Mouse (Mus musculus) heart, embryonic 13.5 days (tissue): ENCODE data around the gene Dpm1. TPM values are rescaled to one million over a fixed set of nuclear protein-coding genes. Genes with fewer than 3 reads are reported as not detected.

ENCODE experiments used
- ATAC-seq: fragments of 200-750 bp; cut with Nextera tagmentation; 2 replicates; pipeline ENCODE4 v1.8.0; 2017; ENCODE audit warnings: moderate TSS enrichment; ENCODE audit not compliant: insufficient number of reproducible peaks, low FRiP score, low TSS enrichment; ENCODE audit errors: extremely low read depth
- H3K27ac ChIP-seq: fragments of 300-500 bp; sonication (generic); replicated peaks from 2 replicates; pipeline ENCODE4 v1.5.1; 2015; ENCODE audit warnings: moderate library complexity, mild to moderate bottlenecking, inconsistent platforms
- H3K27me3 ChIP-seq: fragments of 300-500 bp; sonication (generic); replicated peaks from 2 replicates; pipeline ENCODE4 v1.6.1; 2015; ENCODE audit warnings: mild to moderate bottlenecking, inconsistent platforms
- H3K36me3 ChIP-seq: fragments of 300-500 bp; sonication (generic); 2 replicates; pipeline ENCODE4 v1.6.1; 2015; ENCODE audit warnings: mild to moderate bottlenecking, inconsistent platforms
- H3K4me1 ChIP-seq: fragments of 300-500 bp; sonication (generic); 2 replicates; pipeline ENCODE4 v1.6.1; 2015; ENCODE audit warnings: inconsistent platforms
- H3K4me2 ChIP-seq: fragments of 300-500 bp; sonication (generic); 2 replicates; pipeline ENCODE4 v1.6.1; 2015; ENCODE audit warnings: inconsistent platforms, mild to moderate bottlenecking, moderate library complexity
- H3K4me3 ChIP-seq: fragments of 300-500 bp; sonication (generic); 2 replicates; pipeline ENCODE4 v1.5.1; 2015; ENCODE audit warnings: moderate library complexity, mild to moderate bottlenecking, inconsistent platforms
- H3K9ac ChIP-seq: fragments of 300-500 bp; sonication (generic); 2 replicates; pipeline ENCODE4 v1.6.1; 2015; ENCODE audit warnings: inconsistent platforms, mild to moderate bottlenecking, moderate library complexity
- H3K9me3 ChIP-seq: fragments of 300-500 bp; sonication (generic); 2 replicates; pipeline ENCODE4 v1.6.1; 2016; ENCODE audit warnings: inconsistent platforms
- WGBS: fragments of 180-500 bp; shearing (Covaris S2); methylation state at CpG from one replicate; pipeline ENCODE4 v1.1.7; 2015; ENCODE audit warnings: mixed read lengths; 5-methylcytosine and 5-hydroxymethylcytosine counted together
- polyA plus RNA-seq: library from polyadenylated mRNA; unstranded; fragments of >200 nt; fragmentation: Nextera tagmentation; extraction: Ambion mirVana; gene quantifications from 2 replicates; pipeline ENCODE4 v1.2.1, GENCODE M21; 2015

Gene Dpm1
- polyA plus RNA-seq, 1 experiment from 2014 or later, result 95.3 TPM

DNA sequence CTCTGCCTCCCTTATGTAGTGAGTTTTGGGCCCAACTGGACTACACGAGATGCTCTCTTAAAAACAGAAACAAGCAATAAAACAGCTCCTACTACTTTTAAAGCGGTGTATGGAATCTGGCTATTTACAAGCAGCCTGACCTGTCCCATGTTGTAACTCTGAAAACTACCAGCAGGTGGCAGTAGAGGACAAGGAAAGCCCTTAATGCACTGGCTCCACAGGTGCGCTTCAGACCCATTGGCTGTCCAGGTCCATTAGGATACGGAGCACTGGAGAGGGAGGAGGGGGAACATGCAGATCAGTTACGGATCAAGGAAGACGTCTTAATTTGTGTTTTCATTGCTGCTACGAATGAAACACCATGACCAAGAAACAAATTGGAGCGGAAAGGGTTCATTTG, 19.9 kb upstream of the Dpm1 start:
- 19% methylated on average over 8 of the region's 8 CpGs for WGBS
- Histone ChIP-seq H3K27ac (no peak overlapping the region), H3K4me1 (no peaks in the 10 kb centered on the region), H3K4me2 (no peak overlapping the region), H3K9ac (no peak overlapping the region), H3K4me3 (no peak overlapping the region), H3K27me3 (peaks cover 85% of the 10 kb centered on the region), H3K36me3 (no peaks in the 10 kb centered on the region), H3K9me3 (no peaks in the 10 kb centered on the region)
- ATAC-seq, result no peak

DNA sequence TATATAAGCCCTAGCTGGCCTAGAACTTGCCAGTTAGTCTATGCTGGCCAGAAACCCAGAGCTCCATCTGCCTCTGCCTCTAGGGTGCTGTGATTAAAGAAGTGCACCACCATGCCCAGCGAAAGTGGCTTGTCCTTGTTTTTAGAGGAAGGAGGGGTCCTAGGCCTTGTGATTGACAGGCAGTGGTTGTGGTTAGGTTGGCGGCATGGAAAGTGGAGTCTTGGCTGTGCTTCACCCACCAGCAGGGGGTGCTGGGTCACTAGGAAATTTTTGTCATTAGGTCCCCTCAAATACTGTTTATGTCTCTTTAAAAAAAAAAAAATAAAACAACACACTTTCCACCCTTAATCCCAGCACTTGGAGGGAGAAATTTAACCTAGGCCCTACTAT, 18.5 kb upstream of the Dpm1 start:
- no peak overlapping the region for H3K4me3 ChIP-seq
- peaks cover 85% of the 10 kb centered on the region for H3K27me3 ChIP-seq
- no peaks in the 10 kb centered on the region for H3K4me1 ChIP-seq
- ATAC-seq, result no peak
- H3K9ac ChIP-seq, result no peak overlapping the region
- no peaks in the 10 kb centered on the region for H3K9me3 ChIP-seq
- H3K4me2 ChIP-seq, result no peak overlapping the region
- H3K36me3 ChIP-seq, result no peaks in the 10 kb centered on the region
- H3K27ac ChIP-seq, result no peak overlapping the region
- WGBS, result 21% methylated on average over 2 of the region's 2 CpGs

DNA sequence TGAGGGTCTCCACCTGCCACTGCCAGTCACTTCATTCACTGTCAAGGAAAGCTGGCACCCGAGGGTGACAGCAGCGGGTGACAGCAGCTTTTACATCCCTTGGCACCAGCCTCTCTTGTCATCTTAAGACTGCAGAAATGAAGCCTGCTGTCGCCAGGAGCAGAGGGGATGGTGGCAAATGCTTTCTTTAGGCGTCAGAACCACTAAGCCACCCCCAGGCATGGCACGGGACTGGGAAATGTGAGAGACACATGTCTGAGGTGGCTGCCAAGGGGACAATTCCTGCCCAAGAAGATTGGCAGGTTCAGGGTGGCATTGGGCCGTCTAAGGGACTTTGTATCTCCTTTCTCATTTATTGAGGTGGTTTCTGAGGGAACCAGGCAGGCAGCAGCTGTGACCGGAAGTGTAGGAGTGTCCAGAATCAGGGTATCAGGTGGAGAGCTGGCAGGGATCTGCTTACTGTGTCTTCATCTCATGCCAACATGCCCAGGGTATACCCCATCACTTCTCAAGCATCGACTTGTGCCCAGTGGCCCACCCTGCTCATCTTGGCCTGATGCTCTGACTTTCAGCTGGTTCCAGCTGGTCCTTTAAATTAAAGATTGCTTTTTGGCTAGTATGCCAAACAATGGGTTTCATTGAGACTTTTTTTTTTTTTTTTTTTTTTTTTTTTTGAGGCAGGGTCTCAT, 17.9 kb upstream of the Dpm1 start:
- peaks cover 81% of the 10 kb centered on the region for H3K27me3 ChIP-seq
- WGBS, result 50% methylated on average over 8 of the region's 8 CpGs

DNA sequence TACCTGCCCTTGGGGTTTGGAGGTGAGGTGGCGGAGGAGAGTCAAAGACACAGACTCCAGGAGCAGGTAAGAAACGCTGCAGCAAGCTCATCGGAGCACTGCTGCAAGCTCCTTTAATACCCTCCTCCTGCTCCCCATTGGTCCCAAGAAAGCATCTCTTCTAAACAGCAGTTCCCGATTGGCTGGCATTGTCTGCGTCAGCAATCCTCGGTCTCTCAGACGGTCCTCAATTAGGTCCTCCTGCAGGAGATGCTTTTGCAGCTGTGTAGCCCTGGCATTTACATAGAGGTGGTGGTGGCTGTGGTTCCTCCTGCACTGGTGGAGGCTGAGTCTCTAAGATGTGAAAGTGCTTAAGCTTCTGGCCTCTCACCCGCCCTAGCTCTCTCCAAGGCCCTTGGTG, 15.2 kb upstream of the Dpm1 start:
- H3K27me3 ChIP-seq, result peaks cover 64% of the 10 kb centered on the region

More for the DNA sequence above, 17.9 kb upstream of the Dpm1 start:
- Histone ChIP-seq H3K9ac (no peak overlapping the region), H3K4me2 (no peak overlapping the region), H3K4me1 (no peaks in the 10 kb centered on the region), H3K4me3 (no peak overlapping the region), H3K27ac (no peak overlapping the region), H3K9me3 (no peaks in the 10 kb centered on the region), H3K36me3 (no peaks in the 10 kb centered on the region)
- no peak for ATAC-seq

DNA sequence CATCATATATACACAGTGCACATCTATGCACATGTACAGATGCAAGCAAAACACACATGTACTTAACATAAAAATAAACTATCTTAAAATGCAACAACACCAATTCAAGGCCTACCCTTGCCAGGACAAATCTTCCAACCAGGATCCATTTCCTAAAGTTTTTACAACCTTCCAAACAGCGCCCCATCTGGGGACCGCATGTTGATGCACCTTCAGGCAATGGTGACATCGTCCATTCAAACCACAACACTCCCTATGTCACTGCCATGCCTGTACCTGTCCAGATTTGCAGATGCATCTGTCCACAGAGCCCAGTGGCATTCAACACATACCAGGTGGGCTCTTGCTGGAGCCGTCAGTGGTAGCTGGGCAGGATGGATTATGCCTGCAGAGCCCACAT, 12.9 kb upstream of the Dpm1 start:
- Histone ChIP-seq H3K27ac (no peak overlapping the region), H3K9me3 (peaks cover 15% of the 10 kb centered on the region), H3K4me3 (no peak overlapping the region), H3K36me3 (no peaks in the 10 kb centered on the region), H3K4me2 (no peak overlapping the region), H3K4me1 (0 out of 2 replicates have a peak, but pooled peaks cover 6% of the 10 kb centered on the region), H3K27me3 (peaks cover 58% of the 10 kb centered on the region), H3K9ac (no peak overlapping the region)
- 59% methylated on average over 4 of the region's 4 CpGs for WGBS
- ATAC-seq, result no peak

More for the DNA sequence above, 15.2 kb upstream of the Dpm1 start:
- ATAC-seq, result no peak
- Histone ChIP-seq H3K36me3 (no peaks in the 10 kb centered on the region), H3K9me3 (no peaks in the 10 kb centered on the region), H3K4me2 (no peak overlapping the region), H3K27ac (no peak overlapping the region), H3K4me3 (no peak overlapping the region), H3K9ac (no peak overlapping the region), H3K4me1 (0 out of 2 replicates have a peak, but pooled peaks cover 6% of the 10 kb centered on the region)
- WGBS, result 31% methylated on average over 8 of the region's 8 CpGs

DNA sequence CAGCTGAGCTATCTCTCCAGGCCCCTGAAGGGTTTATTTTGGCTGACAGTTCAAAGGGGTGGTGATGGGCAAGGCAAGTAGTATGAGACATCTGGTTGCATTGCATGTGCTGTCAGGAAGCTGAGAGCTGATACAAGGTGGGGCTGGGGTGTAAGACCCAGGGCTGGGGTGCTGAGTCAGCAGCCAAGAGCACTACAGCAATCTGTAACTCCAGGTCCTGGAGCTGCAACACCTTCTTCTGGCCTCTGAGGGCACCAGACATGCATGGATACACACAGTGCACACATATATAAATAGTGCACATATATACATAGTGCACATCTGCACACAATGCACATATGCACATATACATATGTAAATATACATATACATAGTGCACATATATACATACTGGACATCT, 12.4 kb upstream of the Dpm1 start:
- H3K36me3 ChIP-seq, result no peaks in the 10 kb centered on the region
- H3K4me1 ChIP-seq, result 0 out of 2 replicates have a peak, but pooled peaks cover 6% of the 10 kb centered on the region
- no peak for ATAC-seq
- H3K4me2 ChIP-seq, result no peak overlapping the region
- H3K9me3 ChIP-seq, result peaks cover 16% of the 10 kb centered on the region
- H3K27me3 ChIP-seq, result peaks cover 54% of the 10 kb centered on the region
- H3K4me3 ChIP-seq, result no peak overlapping the region
- no peak overlapping the region for H3K9ac ChIP-seq
- no peak overlapping the region for H3K27ac ChIP-seq

DNA sequence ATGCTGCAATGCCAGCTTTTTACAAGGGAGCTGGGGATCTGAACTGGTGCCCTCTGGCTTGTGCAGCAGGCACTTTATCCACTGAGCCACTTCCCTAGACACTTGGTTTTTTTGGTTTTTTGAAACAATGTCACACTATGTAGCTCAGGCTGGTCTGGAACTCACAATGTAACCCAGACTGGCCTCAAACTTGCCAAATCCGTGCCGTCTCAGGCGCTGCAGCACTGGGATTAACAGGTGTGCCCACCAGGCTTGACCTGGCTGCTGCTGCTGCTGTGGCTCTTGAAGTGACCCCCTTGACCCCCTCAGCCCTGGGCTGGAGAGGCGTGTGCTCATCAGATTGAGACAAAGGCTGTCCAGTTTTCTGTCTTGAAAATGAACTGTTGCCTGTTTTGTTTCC, 7.9 kb upstream of the Dpm1 start:
- no peak overlapping the region for H3K4me3 ChIP-seq
- H3K27ac ChIP-seq, result no peak overlapping the region
- H3K9me3 ChIP-seq, result peaks cover 21% of the 10 kb centered on the region
- H3K4me2 ChIP-seq, result no peak overlapping the region
- H3K9ac ChIP-seq, result no peak overlapping the region
- H3K4me1 ChIP-seq, result 0 out of 2 replicates have a peak, but pooled peaks cover 6% of the 10 kb centered on the region
- 78% methylated on average over 4 of the region's 4 CpGs for WGBS
- no peak for ATAC-seq
- H3K36me3 ChIP-seq, result peaks cover 15% of the 10 kb centered on the region
- H3K27me3 ChIP-seq, result peaks cover 13% of the 10 kb centered on the region; the same call in 1 of the 2 replicates

DNA sequence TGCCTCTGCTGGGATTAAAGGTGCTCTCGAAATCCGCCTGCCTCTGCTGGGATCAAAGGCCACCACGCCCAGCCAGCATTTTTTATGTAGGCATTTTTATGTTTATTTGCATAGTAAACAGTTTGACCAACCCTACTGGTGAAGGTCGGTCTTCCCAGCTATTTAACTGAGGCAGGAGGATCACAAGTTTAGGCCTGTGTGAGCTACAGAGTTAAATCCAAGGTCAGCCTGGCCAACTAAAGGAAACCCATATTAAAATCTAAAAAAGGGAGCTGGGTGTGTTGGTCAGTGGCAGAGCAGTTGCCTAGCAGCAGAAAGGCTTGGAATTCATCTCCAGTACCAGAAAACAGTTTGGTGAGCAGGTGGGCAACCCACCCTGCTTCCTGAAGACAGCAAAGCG, 2.9 kb upstream of the Dpm1 start:
- Histone ChIP-seq H3K36me3 (peaks cover 34% of the 10 kb centered on the region), H3K9me3 (peaks cover 6% of the 10 kb centered on the region; the same call in 1 of the 2 replicates), H3K4me2 (no peak overlapping the region), H3K4me3 (no peak overlapping the region), H3K27ac (no peak overlapping the region), H3K27me3 (no peaks in the 10 kb centered on the region), H3K4me1 (peaks cover 28% of the 10 kb centered on the region), H3K9ac (no peak overlapping the region)
- 92% methylated on average over 5 of the region's 5 CpGs for WGBS
- ATAC-seq, result no peak

DNA sequence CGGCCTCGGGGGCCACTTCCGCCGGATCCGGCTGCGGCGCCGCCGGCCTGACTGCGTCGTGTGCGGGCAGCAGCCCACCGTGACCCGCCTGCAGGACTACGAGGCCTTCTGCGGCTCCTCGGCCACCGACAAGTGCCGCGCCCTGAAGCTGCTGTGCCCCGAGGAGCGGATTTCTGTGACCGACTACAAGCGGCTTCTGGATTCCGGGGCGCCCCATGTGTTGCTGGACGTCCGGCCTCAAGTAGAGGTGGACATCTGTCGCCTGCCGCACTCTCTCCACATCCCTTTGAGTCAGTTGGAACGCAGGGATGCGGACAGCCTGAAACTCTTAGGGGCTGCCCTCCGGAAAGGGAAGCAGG, 1.1 kb upstream of the Dpm1 start:
- no peak for ATAC-seq
- Histone ChIP-seq H3K4me1 (peaks cover 33% of the 10 kb centered on the region), H3K9me3 (no peaks in the 10 kb centered on the region), H3K36me3 (peaks cover 43% of the 10 kb centered on the region), H3K4me2 (peak overlapping the region; percentile 99), H3K4me3 (peak overlapping the region; percentile 100), H3K9ac (peak overlapping the region; percentile 98), H3K27me3 (no peaks in the 10 kb centered on the region), H3K27ac (no peak overlapping the region)
- WGBS, result 47% methylated on average over 33 of the region's 33 CpGs

DNA sequence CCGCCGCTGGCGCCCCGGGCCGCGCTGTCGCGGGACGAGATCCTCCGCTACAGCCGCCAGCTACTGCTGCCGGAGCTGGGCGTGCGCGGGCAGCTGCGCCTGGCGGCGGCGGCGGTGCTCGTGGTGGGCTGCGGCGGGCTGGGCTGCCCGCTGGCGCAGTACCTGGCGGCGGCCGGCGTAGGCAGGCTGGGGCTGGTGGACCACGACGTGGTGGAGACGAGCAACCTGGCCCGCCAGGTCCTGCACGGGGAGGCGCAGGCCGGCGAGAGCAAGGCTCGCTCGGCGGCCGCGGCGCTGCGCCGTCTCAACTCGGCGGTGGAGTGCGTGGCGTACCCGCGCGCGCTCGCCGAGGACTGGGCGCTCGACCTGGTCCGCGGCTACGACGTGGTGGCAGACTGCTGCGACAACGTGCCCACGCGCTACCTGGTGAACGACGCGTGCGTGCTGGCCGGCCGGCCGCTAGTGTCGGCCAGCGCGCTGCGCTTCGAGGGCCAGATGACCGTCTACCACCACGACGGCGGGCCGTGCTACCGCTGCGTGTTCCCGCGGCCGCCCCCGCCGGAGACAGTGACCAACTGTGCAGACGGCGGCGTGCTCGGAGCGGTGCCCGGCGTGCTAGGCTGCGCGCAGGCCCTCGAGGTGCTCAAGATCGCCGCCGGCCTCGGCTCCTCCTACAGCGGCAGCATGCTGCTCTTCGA, 531 bp upstream of the Dpm1 start:
- Histone ChIP-seq H3K9me3 (no peaks in the 10 kb centered on the region), H3K9ac (peak overlapping the region; percentile 98), H3K4me2 (peak overlapping the region; percentile 99), H3K4me1 (peaks cover 33% of the 10 kb centered on the region), H3K4me3 (peak overlapping the region; percentile 100), H3K27ac (peak overlapping the region; percentile 95), H3K36me3 (peaks cover 48% of the 10 kb centered on the region), H3K27me3 (no peaks in the 10 kb centered on the region)
- peak; percentile 39; the same call in 1 of the 2 replicates for ATAC-seq
- WGBS, result 2% methylated on average over 97 of the region's 105 CpGs

DNA sequence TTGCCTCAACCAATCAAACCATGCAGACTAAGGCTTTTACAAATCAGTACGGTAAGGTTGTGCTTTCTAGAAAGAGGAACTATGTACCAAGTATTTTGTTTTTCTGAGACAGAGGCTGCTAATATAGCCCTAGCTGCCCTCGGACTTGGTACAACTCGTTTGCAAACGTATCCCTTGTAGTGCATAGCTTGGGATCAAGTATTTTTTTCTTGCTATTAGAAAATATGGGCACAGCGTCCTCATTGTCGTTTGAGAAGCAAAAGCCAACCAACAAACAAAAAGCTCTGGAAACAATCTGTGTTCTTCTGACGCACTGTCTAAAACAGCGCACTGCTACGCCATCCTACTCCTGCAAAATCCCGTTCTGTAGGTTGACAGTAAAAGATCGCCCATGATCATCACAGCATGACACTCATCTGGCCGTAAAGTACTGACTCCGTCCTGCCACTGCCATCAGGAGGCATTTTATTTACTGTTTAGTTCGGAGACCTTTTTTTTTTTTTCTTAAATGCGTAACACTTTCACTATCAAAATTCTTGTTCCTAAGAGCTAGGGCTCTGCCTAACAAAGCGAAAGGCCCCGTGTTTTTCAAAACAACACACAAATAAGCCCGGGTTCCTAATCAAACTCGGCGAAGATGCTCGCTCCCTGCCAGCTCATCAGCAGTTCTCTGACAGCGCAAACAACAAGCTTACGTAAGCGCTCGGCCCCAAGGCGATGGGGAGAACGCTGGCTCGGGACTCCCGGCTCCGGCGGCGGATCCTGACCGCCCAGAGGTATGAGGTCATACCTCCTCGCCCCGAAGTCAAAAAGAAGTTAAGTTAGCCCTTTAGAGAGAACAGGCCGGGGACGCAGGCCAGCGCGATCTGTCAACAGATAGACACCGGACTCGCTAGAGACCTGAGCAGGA, 1.0 kb downstream of the Dpm1 start:
- WGBS, result 16% methylated on average over 41 of the region's 41 CpGs
- peak; percentile 11; the same call in 1 of the 2 replicates for ATAC-seq
- Histone ChIP-seq H3K9me3 (no peaks in the 10 kb centered on the region), H3K4me1 (peaks cover 33% of the 10 kb centered on the region), H3K4me3 (peak overlapping the region; percentile 100), H3K36me3 (peaks cover 58% of the 10 kb centered on the region), H3K27me3 (no peaks in the 10 kb centered on the region), H3K4me2 (peak overlapping the region; percentile 99), H3K9ac (peak overlapping the region; percentile 98), H3K27ac (peak overlapping the region; percentile 95)
